Comparison of ENCODE assay signal across 17 mouse cellular contexts in the genomic region with DNA sequence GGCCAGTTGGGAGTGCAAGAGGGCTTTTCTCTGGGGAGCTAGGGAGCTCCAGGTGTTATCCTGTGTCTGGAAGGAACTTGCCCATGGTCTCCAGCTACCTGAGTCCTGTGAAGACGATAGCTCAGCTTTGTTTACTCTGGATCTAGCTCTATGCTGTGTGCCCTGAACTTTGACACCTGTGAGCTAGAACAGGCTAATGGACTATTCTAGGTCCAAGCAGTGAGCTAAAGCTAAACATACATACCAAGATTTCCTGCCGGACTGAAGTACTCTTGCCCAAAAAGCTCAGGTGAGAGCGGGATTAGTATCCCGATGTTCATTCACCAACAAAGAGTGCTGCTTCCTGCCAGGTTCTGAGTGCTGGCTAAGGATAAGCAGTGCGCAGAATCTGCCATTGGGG. TPM values are rescaled to one million over a fixed set of nuclear protein-coding genes. Genes with fewer than 3 reads are reported as not detected.
DNase-seq lines count a peak whose midpoint lies in the region; ATAC-seq and TF ChIP-seq lines count a peak whose summit lies in the region.
"Had no signal": no experiment of that assay in that cellular context is flagged by ENCODE, and none has a peak within 500 bp of the region (broad histone marks: within the 10 kb centered on the region; RNA-seq: fewer than 3 reads in every experiment).

No protein-coding gene starts in this region.

- no peak for ATAC-seq in heart, embryonic 13.5 days (ENCODE audit: extremely low read depth, insufficient number of reproducible peaks, low FRiP score, low TSS enrichment)
- ATAC-seq in kidney, postnatal 0 days (replicated peaks; ENCODE audit: low FRiP score, low read depth), result no peak
- ATAC-seq in neural tube, embryonic 15.5 days (ENCODE audit: low FRiP score), result no peak

- no peak for DNase-seq in heart, postnatal 14 days
- DNase-seq in kidney, postnatal 0 days (ENCODE audit: low spot score), result no peak
- no peak for DNase-seq in kidney, postnatal 36 days
- DNase-seq in neural tube, embryonic 10.5 days (ENCODE audit: extremely low spot score, low spot score), result no peak
- DNase-seq in MN1 (ENCODE audit: low spot score), result no peak
- no peak for DNase-seq in gastrocnemius, adult 18-20 months (ENCODE audit: low spot score)
- DNase-seq: thymus, postnatal 36 days had no signal

- peak overlapping the region; percentile 95 for H3K27ac ChIP-seq in heart, embryonic 13.5 days (replicated peaks)
- H3K27ac ChIP-seq in kidney, postnatal 0 days, result peak overlapping the region; percentile 82; the same call in 1 of the 2 replicates
- no peak overlapping the region for H3K27ac ChIP-seq in neural tube, embryonic 15.5 days (replicated peaks)
- H3K27ac ChIP-seq: embryonic facial prominence, embryonic 15.5 days; forebrain, embryonic 13.5 days had no signal

- no peak overlapping the region for H3K4me2 ChIP-seq in heart, embryonic 13.5 days
- no peak overlapping the region for H3K4me2 ChIP-seq in kidney, postnatal 0 days (ENCODE audit: low read length)
- no peak overlapping the region for H3K4me2 ChIP-seq in neural tube, embryonic 15.5 days
- H3K4me2 ChIP-seq: embryonic facial prominence, embryonic 15.5 days; forebrain, embryonic 13.5 days had no signal

- no peak for TF ChIP-seq CTCF in kidney, postnatal 0 days (IDR thresholded peaks at IDR 0.05; ENCODE audit: low read depth)

- peaks cover 60% of the 10 kb centered on the region for H3K4me1 ChIP-seq in heart, embryonic 13.5 days
- H3K4me1 ChIP-seq in kidney, postnatal 0 days (replicated peaks; ENCODE audit: insufficient read depth, low read length), result peaks cover 5% of the 10 kb centered on the region; the same call in 1 of the 2 replicates
- no peaks in the 10 kb centered on the region for H3K4me1 ChIP-seq in neural tube, embryonic 15.5 days
- H3K4me1 ChIP-seq: forebrain, embryonic 13.5 days had no signal

- peaks cover 83% of the 10 kb centered on the region for H3K36me3 ChIP-seq in heart, embryonic 13.5 days
- peaks cover 53% of the 10 kb centered on the region for H3K36me3 ChIP-seq in kidney, postnatal 0 days (ENCODE audit: insufficient read depth, low read length)
- peaks cover 84% of the 10 kb centered on the region for H3K36me3 ChIP-seq in neural tube, embryonic 15.5 days

- H3K9me3 ChIP-seq in heart, embryonic 13.5 days, result no peaks in the 10 kb centered on the region
- H3K9me3 ChIP-seq in kidney, postnatal 0 days (replicated peaks; ENCODE audit: low read length), result no peaks in the 10 kb centered on the region
- H3K9me3 ChIP-seq in neural tube, embryonic 15.5 days (replicated peaks), result no peaks in the 10 kb centered on the region
- H3K9me3 ChIP-seq: embryonic facial prominence, embryonic 15.5 days; forebrain, embryonic 13.5 days had no signal

- 80% methylated on average over 5 of the region's 5 CpGs for WGBS in heart, embryonic 13.5 days
- 79% methylated on average over 5 of the region's 5 CpGs for WGBS in kidney, postnatal 0 days
- 93% methylated on average over 5 of the region's 5 CpGs for WGBS in neural tube, embryonic 15.5 days

- H3K4me3 ChIP-seq in heart, embryonic 13.5 days, result no peak overlapping the region
- H3K4me3 ChIP-seq in kidney, postnatal 0 days (replicated peaks; ENCODE audit: low read depth, low read length), result no peak overlapping the region
- no peak overlapping the region for H3K4me3 ChIP-seq in neural tube, embryonic 15.5 days (replicated peaks)
- H3K4me3 ChIP-seq: embryonic facial prominence, embryonic 15.5 days; forebrain, embryonic 13.5 days had no signal

- H3K9ac ChIP-seq in heart, embryonic 13.5 days, result peak overlapping the region; percentile 54
- H3K9ac ChIP-seq in kidney, postnatal 0 days (ENCODE audit: low read depth, low read length), result no peak overlapping the region
- 0 out of 2 replicates have a peak overlapping the region, but pooled peaks have one; percentile 7 for H3K9ac ChIP-seq in neural tube, embryonic 15.5 days (replicated peaks)
- H3K9ac ChIP-seq: embryonic facial prominence, embryonic 15.5 days; forebrain, embryonic 13.5 days had no signal

- intact Hi-C loops in heart, postnatal 14 days (cut with DNase I), result no loop called here

- H3K27me3 ChIP-seq in heart, embryonic 13.5 days (replicated peaks), result no peaks in the 10 kb centered on the region
- H3K27me3 ChIP-seq in kidney, postnatal 0 days (ENCODE audit: insufficient read depth, low read length), result no peaks in the 10 kb centered on the region
- H3K27me3 ChIP-seq in neural tube, embryonic 15.5 days (replicated peaks), result no peaks in the 10 kb centered on the region
- H3K27me3 ChIP-seq: embryonic facial prominence, embryonic 15.5 days; forebrain, embryonic 13.5 days had no signal

RNA-seq across cellular contexts. Expression of a gene that starts 9.5 kb away (rescaled TPM):
- 30.3 TPM in 2 replicates for polyA plus RNA-seq in heart, embryonic 13.5 days (2015; fragmentation: Nextera tagmentation; extraction: Ambion mirVana)
- 100 to 1,000 TPM; 184 to 192 TPM for total RNA-seq in heart, postnatal 14 days (2021)
- polyA plus RNA-seq in kidney, postnatal 0 days (2015; fragmentation: Nextera tagmentation; extraction: Ambion mirVana), result 30.6 and 35.2 TPM in 2 replicates
- 41.6 and 42.7 TPM in 2 replicates for polyA plus RNA-seq in neural tube, embryonic 15.5 days (2015; fragmentation: Nextera tagmentation; extraction: Ambion mirVana)
- total RNA-seq in gastrocnemius, adult 18-20 months (2021), result 100 to 1,000 TPM; 148 TPM

RNA-seq across cellular contexts. Expression of a gene that starts 15.9 kb away (rescaled TPM):
- 0.08 TPM in 1 of 2 replicates, not detected in the other for polyA plus RNA-seq in heart, embryonic 13.5 days (2015; fragmentation: Nextera tagmentation; extraction: Ambion mirVana)
- not detected for total RNA-seq in heart, postnatal 14 days (2021)
- polyA plus RNA-seq in kidney, postnatal 0 days (2015; fragmentation: Nextera tagmentation; extraction: Ambion mirVana), result not detected in 2 replicates
- polyA plus RNA-seq in neural tube, embryonic 15.5 days (2015; fragmentation: Nextera tagmentation; extraction: Ambion mirVana), result 0.18 and 0.44 TPM in 2 replicates
- total RNA-seq in gastrocnemius, adult 18-20 months (2021), result not detected
- total RNA-seq: adrenal gland, postnatal 36 days; layer of hippocampus, adult 8-10 months; left cerebral cortex, postnatal 36 days; megakaryocyte, adult 5-6 weeks; MEL; monocyte, adult 5-6 weeks had no signal
- polyA plus RNA-seq: embryonic facial prominence, embryonic 15.5 days; forebrain, embryonic 13.5 days had no signal

RNA-seq across cellular contexts. Expression of a gene that starts 22.7 kb away (rescaled TPM):
- polyA plus RNA-seq in heart, embryonic 13.5 days (2015; fragmentation: Nextera tagmentation; extraction: Ambion mirVana), result 84.7 and 87.1 TPM in 2 replicates
- total RNA-seq in heart, postnatal 14 days (2021), result 10 to 100 TPM; 80.3 to 85.0 TPM
- polyA plus RNA-seq in kidney, postnatal 0 days (2015; fragmentation: Nextera tagmentation; extraction: Ambion mirVana), result 87.0 and 89.6 TPM in 2 replicates
- 44.5 and 53.6 TPM in 2 replicates for polyA plus RNA-seq in neural tube, embryonic 15.5 days (2015; fragmentation: Nextera tagmentation; extraction: Ambion mirVana)
- total RNA-seq in gastrocnemius, adult 18-20 months (2021), result 100 to 1,000 TPM; 208 to 227 TPM

RNA-seq across cellular contexts. Expression of a gene that starts 32.4 kb away (rescaled TPM):
- 0.11 TPM in 1 of 2 replicates, not detected in the other for polyA plus RNA-seq in heart, embryonic 13.5 days (2015; fragmentation: Nextera tagmentation; extraction: Ambion mirVana)
- under 1 TPM in 1 of 2 experiments, not detected in 1; 0.14 TPM for total RNA-seq in heart, postnatal 14 days (2021)
- not detected in 2 replicates for polyA plus RNA-seq in kidney, postnatal 0 days (2015; fragmentation: Nextera tagmentation; extraction: Ambion mirVana)
- 0.19 TPM in 1 of 2 replicates, not detected in the other for polyA plus RNA-seq in neural tube, embryonic 15.5 days (2015; fragmentation: Nextera tagmentation; extraction: Ambion mirVana)
- total RNA-seq in gastrocnemius, adult 18-20 months (2021), result not detected
- total RNA-seq: adrenal gland, postnatal 36 days had no signal

RNA-seq across cellular contexts. Expression of a gene that starts 34.8 kb away (rescaled TPM):
- polyA plus RNA-seq in heart, embryonic 13.5 days (2015; fragmentation: Nextera tagmentation; extraction: Ambion mirVana), result 51.4 and 52.4 TPM in 2 replicates
- total RNA-seq in heart, postnatal 14 days (2021), result 10 to 100 TPM; 18.6 to 23.6 TPM
- polyA plus RNA-seq in kidney, postnatal 0 days (2015; fragmentation: Nextera tagmentation; extraction: Ambion mirVana), result 43.5 and 45.0 TPM in 2 replicates
- polyA plus RNA-seq in neural tube, embryonic 15.5 days (2015; fragmentation: Nextera tagmentation; extraction: Ambion mirVana), result 141 and 167 TPM in 2 replicates
- total RNA-seq in gastrocnemius, adult 18-20 months (2021), result 1 to 10 TPM; 3.0 to 3.4 TPM
- total RNA-seq: MEL; monocyte, adult 5-6 weeks had no signal
